In the genomic region with DNA sequence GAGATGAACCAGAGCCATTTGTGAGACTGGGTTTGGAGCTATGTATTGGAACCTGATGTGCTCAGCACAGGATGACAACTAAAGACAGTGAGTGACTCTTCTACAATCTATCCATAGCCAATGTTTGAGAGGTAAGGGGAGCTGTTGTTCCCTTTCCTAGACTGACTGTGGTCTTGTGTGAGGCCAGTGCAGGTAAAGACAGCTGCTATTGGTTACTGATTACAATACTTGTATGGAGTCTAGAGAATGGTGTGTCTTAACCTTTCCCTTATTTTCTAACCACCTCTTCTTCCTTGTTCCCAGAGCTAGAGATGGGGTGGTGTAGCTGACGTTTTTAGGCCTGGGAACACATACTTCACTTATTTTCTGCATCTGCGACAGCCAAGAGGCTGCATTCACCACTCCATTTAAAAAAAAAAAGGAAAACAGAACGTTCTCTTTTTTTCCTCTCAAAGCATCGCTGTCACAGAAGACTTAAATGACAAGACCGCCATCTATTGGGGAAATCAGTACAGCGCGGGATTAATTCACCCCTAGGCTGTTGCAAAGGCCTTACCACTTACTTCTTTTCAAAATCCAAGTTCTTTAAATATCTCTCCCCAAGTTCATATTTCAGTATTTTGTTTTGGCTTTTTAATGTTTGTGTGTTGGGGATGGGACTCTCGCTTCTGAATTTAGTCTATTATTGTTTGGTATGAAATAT, we compare ENCODE assay signal across 8 mouse cellular contexts. TPM values are rescaled to one million over a fixed set of nuclear protein-coding genes. Genes with fewer than 3 reads are reported as not detected.
DNase-seq lines count a peak whose midpoint lies in the region; ATAC-seq and TF ChIP-seq lines count a peak whose summit lies in the region.

No protein-coding gene starts in this region.

- peak overlapping the region; percentile 91 for H3K27ac ChIP-seq in embryonic facial prominence, embryonic 10.5 days (replicated peaks)
- H3K27ac ChIP-seq in limb, embryonic 14.5 days (replicated peaks; ENCODE audit: low read depth, low read length) = no peak overlapping the region
- peak overlapping the region; percentile 41 for H3K27ac ChIP-seq in midbrain, embryonic 14.5 days (replicated peaks; ENCODE audit: low read depth, low read length)

- H3K9me3 ChIP-seq in embryonic facial prominence, embryonic 10.5 days = no peaks in the 10 kb centered on the region
- H3K9me3 ChIP-seq in limb, embryonic 14.5 days (ENCODE audit: control insufficient read depth, low read length) = no peaks in the 10 kb centered on the region
- no peaks in the 10 kb centered on the region for H3K9me3 ChIP-seq in midbrain, embryonic 14.5 days (ENCODE audit: control insufficient read depth, low read length)

- peak overlapping the region; percentile 71 for H3K9ac ChIP-seq in limb, embryonic 14.5 days (ENCODE audit: low read depth, low read length, severe bottlenecking)
- H3K9ac ChIP-seq in midbrain, embryonic 14.5 days (replicated peaks; ENCODE audit: low read length) = peak overlapping the region; percentile 59; the same call in 1 of the 2 replicates

- peak; percentile 93 for DNase-seq in 416B (ENCODE audit: low read depth)
- DNase-seq in adipocyte (ENCODE audit: low spot score) = peak; percentile 93
- DNase-seq in embryonic facial prominence, embryonic 10.5 days (ENCODE audit: low spot score) = peak; percentile 63
- peak; percentile 81 for DNase-seq in heart, adult 8-10 months (ENCODE audit: low spot score)
- DNase-seq in kidney, adult 8-10 months = peak; percentile 74 to 82
- DNase-seq in limb, embryonic 14.5 days (ENCODE audit: low spot score) = peak; percentile 93
- DNase-seq in midbrain, embryonic 14.5 days = peak; percentile 89
- DNase-seq in spleen, postnatal 4 days (ENCODE audit: low spot score in 2 of 2) = peak; percentile 57 to 66

- WGBS in embryonic facial prominence, embryonic 10.5 days = 3% methylated on average over 8 of the region's 8 CpGs
- WGBS in limb, embryonic 14.5 days = 1% methylated on average over 8 of the region's 8 CpGs
- 2% methylated on average over 8 of the region's 8 CpGs for WGBS in midbrain, embryonic 14.5 days

- peak; percentile 73 for ATAC-seq in limb, embryonic 14.5 days (ENCODE audit: low FRiP score, low read depth)
- peak; percentile 62; the same call in 1 of the 2 replicates for ATAC-seq in midbrain, embryonic 14.5 days (ENCODE audit: low FRiP score, low TSS enrichment)

- no peaks in the 10 kb centered on the region for H3K27me3 ChIP-seq in embryonic facial prominence, embryonic 10.5 days (replicated peaks; ENCODE audit: low read depth, poor library complexity, severe bottlenecking)
- H3K27me3 ChIP-seq in limb, embryonic 14.5 days (ENCODE audit: control insufficient read depth, insufficient read depth, low read length) = no peaks in the 10 kb centered on the region
- no peaks in the 10 kb centered on the region for H3K27me3 ChIP-seq in midbrain, embryonic 14.5 days (ENCODE audit: control insufficient read depth, insufficient read depth, low read length)

- H3K4me2 ChIP-seq in limb, embryonic 14.5 days (replicated peaks; ENCODE audit: low read depth, low read length, severe bottlenecking) = peak overlapping the region; percentile 86
- peak overlapping the region; percentile 83 for H3K4me2 ChIP-seq in midbrain, embryonic 14.5 days (ENCODE audit: low read length)

- peak overlapping the region; percentile 68 for H3K4me3 ChIP-seq in embryonic facial prominence, embryonic 10.5 days
- H3K4me3 ChIP-seq in limb, embryonic 14.5 days (replicated peaks; ENCODE audit: low read length) = peak overlapping the region; percentile 53; the same call in 1 of the 2 replicates
- H3K4me3 ChIP-seq in midbrain, embryonic 14.5 days (replicated peaks; ENCODE audit: low read depth, low read length) = peak overlapping the region; percentile 55

- H3K36me3 ChIP-seq in embryonic facial prominence, embryonic 10.5 days (replicated peaks) = peaks cover 8% of the 10 kb centered on the region; the same call in 1 of the 2 replicates
- H3K36me3 ChIP-seq in limb, embryonic 14.5 days (ENCODE audit: control insufficient read depth, insufficient read depth, low read length) = no peaks in the 10 kb centered on the region
- H3K36me3 ChIP-seq in midbrain, embryonic 14.5 days (ENCODE audit: control insufficient read depth, insufficient read depth, low read length) = peaks cover 3% of the 10 kb centered on the region

- TF ChIP-seq POLR2A in limb, embryonic 14.5 days (IDR thresholded peaks at IDR 0.05; ENCODE audit: borderline replicate concordance, extremely low read depth, insufficient read depth, insufficient read length) = no peak

- H3K4me1 ChIP-seq in embryonic facial prominence, embryonic 10.5 days = peaks cover 12% of the 10 kb centered on the region
- H3K4me1 ChIP-seq in limb, embryonic 14.5 days (ENCODE audit: control insufficient read depth, insufficient read depth, low read length) = 0 out of 2 replicates have a peak, but pooled peaks cover 3% of the 10 kb centered on the region
- 0 out of 2 replicates have a peak, but pooled peaks cover 2% of the 10 kb centered on the region for H3K4me1 ChIP-seq in midbrain, embryonic 14.5 days (ENCODE audit: control insufficient read depth, insufficient read depth, low read length)

RNA-seq across cellular contexts. Expression of a gene that starts 19.8 kb away (rescaled TPM):
- polyA plus RNA-seq in embryonic facial prominence, embryonic 10.5 days (2016; fragmentation: Nextera tagmentation; extraction: Ambion mirVana) = 2.8 and 3.0 TPM in 2 replicates
- total RNA-seq in heart, adult 8-10 months (2022) = 1 to 10 TPM; 5.4 to 7.1 (median 6.2) TPM
- 2.1 and 2.6 TPM in 2 replicates for polyA plus RNA-seq in limb, embryonic 14.5 days (2012; rRNA removed)
- 3.3 and 4.2 TPM in 2 replicates for polyA plus RNA-seq in limb, embryonic 14.5 days (2014; fragmentation: Nextera tagmentation; extraction: Ambion mirVana)
- polyA plus RNA-seq in midbrain, embryonic 14.5 days (2014; fragmentation: Nextera tagmentation; extraction: Ambion mirVana) = 1.5 TPM in 2 replicates

RNA-seq across cellular contexts. Expression of a gene that starts 26.8 kb away (rescaled TPM):
- 8.6 and 9.5 TPM in 2 replicates for polyA plus RNA-seq in embryonic facial prominence, embryonic 10.5 days (2016; fragmentation: Nextera tagmentation; extraction: Ambion mirVana)
- 1 to 10 TPM; 1.8 to 3.1 (median 2.4) TPM for total RNA-seq in heart, adult 8-10 months (2022)
- polyA plus RNA-seq in limb, embryonic 14.5 days (2012; rRNA removed) = 3.4 and 5.3 TPM in 2 replicates
- 9.4 and 10.3 TPM in 2 replicates for polyA plus RNA-seq in limb, embryonic 14.5 days (2014; fragmentation: Nextera tagmentation; extraction: Ambion mirVana)
- polyA plus RNA-seq in midbrain, embryonic 14.5 days (2014; fragmentation: Nextera tagmentation; extraction: Ambion mirVana) = 10.9 and 11.4 TPM in 2 replicates

RNA-seq across cellular contexts. Expression of a gene that starts 51.3 kb away (rescaled TPM):
- polyA plus RNA-seq in embryonic facial prominence, embryonic 10.5 days (2016; fragmentation: Nextera tagmentation; extraction: Ambion mirVana) = 14.6 and 14.9 TPM in 2 replicates
- total RNA-seq in heart, adult 8-10 months (2022) = 1 to 10 TPM; 2.8 to 3.5 (median 3.1) TPM
- polyA plus RNA-seq in limb, embryonic 14.5 days (2012; rRNA removed) = 10.2 and 16.6 TPM in 2 replicates
- polyA plus RNA-seq in limb, embryonic 14.5 days (2014; fragmentation: Nextera tagmentation; extraction: Ambion mirVana) = 23.0 and 23.6 TPM in 2 replicates
- polyA plus RNA-seq in midbrain, embryonic 14.5 days (2014; fragmentation: Nextera tagmentation; extraction: Ambion mirVana) = 21.2 and 25.4 TPM in 2 replicates
